Mouse (Mus musculus): ENCODE results near the gene Foxe1. TPM values are rescaled to one million over a fixed set of nuclear protein-coding genes. Genes with fewer than 3 reads are reported as not detected.

Foxe1 gene
- polyA plus RNA-seq, 2 experiments = 0.06 to 0.07 TPM

DNA sequence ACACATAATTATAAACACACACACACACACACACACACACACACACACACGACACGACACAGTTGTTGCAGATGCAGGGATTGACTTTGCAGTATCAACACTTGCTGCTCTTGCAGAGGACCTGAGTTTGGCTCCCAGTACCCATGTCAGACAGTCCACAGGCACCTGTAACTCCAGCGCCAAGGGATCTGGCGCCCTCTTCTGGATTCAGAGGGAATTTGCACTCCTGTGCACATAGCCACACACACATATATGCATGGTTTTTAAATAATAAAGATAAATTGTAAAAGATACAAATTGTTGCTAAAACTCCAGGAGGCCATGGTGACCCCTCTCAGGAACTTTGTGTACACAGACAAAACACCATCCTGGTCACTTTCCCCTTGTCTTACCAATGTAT, 25.7 kb downstream of the Foxe1 start:
- Histone ChIP-seq H3K9ac (replicated peaks) (no peak overlapping the region), H3K9me3 (ENCODE audit: control insufficient read depth, low read length) (no peaks in the 10 kb centered on the region), H3K4me1 (replicated peaks; ENCODE audit: control insufficient read depth in 2 of 2, insufficient read depth in 2 of 2, low read length in 1 of 2) (peaks cover 0 to 2% of the 10 kb centered on the region in 2 experiments; a peak in 2 of 4 replicates), H3K4me3 (ENCODE audit: insufficient read depth in 1 of 2, low read depth in 2 of 2, low read length in 2 of 2) (no peak overlapping the region), H3K27ac (no peak overlapping the region), H3K27me3 (ENCODE audit: control insufficient read depth, insufficient read depth, low read length) (peaks cover 6% of the 10 kb centered on the region), H3K4me2 (ENCODE audit: low read depth) (no peak overlapping the region), H3K36me3 (replicated peaks; ENCODE audit: control insufficient read depth, insufficient read depth, low read depth) (no peaks in the 10 kb centered on the region)
- ATAC-seq (ENCODE audit: insufficient read depth) (no peak), DNase-seq (ENCODE audit: low read depth in 3 of 3, low spot score in 3 of 3) (no peak)
- TF ChIP-seq EP300 (IDR thresholded peaks at IDR 0.05; ENCODE audit: low read depth) (no peak), CTCF (IDR thresholded peaks at IDR 0.05; ENCODE audit: low read depth) (peak; percentile 69)
- WGBS (ENCODE audit: insufficient replicate concordance) = 59% methylated on average over 4 of the region's 4 CpGs

DNA sequence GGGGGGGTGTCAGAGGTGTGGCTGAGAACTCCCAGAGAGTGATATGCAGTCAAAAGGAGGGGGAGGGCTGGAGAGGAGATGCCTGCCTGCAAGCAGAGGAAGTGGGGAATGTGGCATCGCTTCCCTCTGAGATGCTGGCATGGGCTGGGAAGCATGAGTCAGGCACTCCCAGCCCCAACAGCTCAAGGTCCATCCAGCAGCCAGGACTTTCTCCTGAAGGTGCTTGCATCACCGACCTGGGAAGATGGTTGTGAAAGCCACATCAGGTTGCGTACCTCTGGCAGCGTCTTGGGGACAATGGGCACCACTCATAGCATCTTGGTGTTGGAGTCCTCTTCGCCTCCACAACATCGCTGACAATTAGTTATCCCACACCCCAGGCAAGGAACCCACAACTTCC, 27.0 kb downstream of the Foxe1 start:
- Histone ChIP-seq H3K4me1 (replicated peaks; ENCODE audit: control insufficient read depth in 2 of 2, insufficient read depth in 2 of 2, low read length in 1 of 2) (peaks cover 0 to 2% of the 10 kb centered on the region in 2 experiments; a peak in 2 of 4 replicates), H3K27me3 (ENCODE audit: control insufficient read depth, insufficient read depth, low read length) (peaks cover 6% of the 10 kb centered on the region), H3K9ac (replicated peaks) (no peak overlapping the region), H3K4me3 (ENCODE audit: insufficient read depth in 1 of 2, low read depth in 2 of 2, low read length in 2 of 2) (no peak overlapping the region), H3K9me3 (ENCODE audit: control insufficient read depth, low read length) (no peaks in the 10 kb centered on the region), H3K27ac (no peak overlapping the region), H3K36me3 (replicated peaks; ENCODE audit: control insufficient read depth, insufficient read depth, low read depth) (peaks cover 8% of the 10 kb centered on the region; the same call in 1 of the 2 replicates), H3K4me2 (ENCODE audit: low read depth) (no peak overlapping the region)
- no peak for DNase-seq (ENCODE audit: low read depth in 3 of 3, low spot score in 3 of 3)
- TF ChIP-seq EP300 (IDR thresholded peaks at IDR 0.05; ENCODE audit: low read depth) (no peak), CTCF (IDR thresholded peaks at IDR 0.05; ENCODE audit: low read depth) (no peak)
- ATAC-seq (ENCODE audit: insufficient read depth) = no peak
- 36% methylated on average over 6 of the region's 6 CpGs for WGBS (ENCODE audit: insufficient replicate concordance)

- TF ChIP-seq EP300 (IDR thresholded peaks at IDR 0.05; ENCODE audit: low read depth) (no peak), CTCF (IDR thresholded peaks at IDR 0.05; ENCODE audit: low read depth) (no peak)
- DNase-seq (ENCODE audit: low read depth in 3 of 3, low spot score in 3 of 3) (no peak), ATAC-seq (ENCODE audit: insufficient read depth) (no peak)
- no peak overlapping the region for H3K9ac ChIP-seq (replicated peaks)
- H3K36me3 ChIP-seq (replicated peaks; ENCODE audit: control insufficient read depth, insufficient read depth, low read depth) = peaks cover 11% of the 10 kb centered on the region; the same call in 1 of the 2 replicates
- WGBS (ENCODE audit: insufficient replicate concordance) = 5% methylated on average over 19 of the region's 19 CpGs
- 0 out of 4 replicates have a peak overlapping the region, but pooled peaks of 1 of the 2 experiments have one; percentile 14 for H3K4me3 ChIP-seq (ENCODE audit: insufficient read depth in 1 of 2, low read depth in 2 of 2, low read length in 2 of 2)
- peak overlapping the region; percentile 38; the same call in 1 of the 2 replicates for H3K4me2 ChIP-seq (ENCODE audit: low read depth)
- no peak overlapping the region for H3K27ac ChIP-seq
- no peaks in the 10 kb centered on the region for H3K9me3 ChIP-seq (ENCODE audit: control insufficient read depth, low read length)
- peaks cover 6% of the 10 kb centered on the region for H3K27me3 ChIP-seq (ENCODE audit: control insufficient read depth, insufficient read depth, low read length)
- peaks cover 0 to 2% of the 10 kb centered on the region in 2 experiments; a peak in 2 of 4 replicates for H3K4me1 ChIP-seq (replicated peaks; ENCODE audit: control insufficient read depth in 2 of 2, insufficient read depth in 2 of 2, low read length in 1 of 2)
These were observed 27.6 kb downstream of the Foxe1 start for GRCm38 (mm10) chr4:46371030-46371429.

DNA sequence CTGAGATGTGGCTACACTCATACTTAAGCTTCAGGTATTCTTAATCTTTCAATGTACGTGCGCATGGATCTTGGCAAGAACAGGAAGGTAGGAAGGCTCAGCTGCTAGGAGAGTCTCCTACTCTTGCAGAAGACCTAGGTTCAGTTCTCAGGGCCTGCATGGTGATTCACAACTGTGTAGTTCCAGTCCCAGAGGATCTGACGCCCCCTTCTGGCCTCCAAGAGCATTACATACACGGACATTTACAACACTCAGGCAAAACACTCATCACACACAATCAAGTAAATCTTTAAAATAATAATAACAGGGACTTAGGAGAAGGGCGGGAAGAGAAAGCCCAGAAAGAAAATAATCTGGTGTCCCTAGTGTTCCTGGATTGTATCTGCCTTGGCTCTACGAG, 31.0 kb downstream of the Foxe1 start:
- no peak overlapping the region for H3K27ac ChIP-seq
- H3K27me3 ChIP-seq (ENCODE audit: control insufficient read depth, insufficient read depth, low read length) = peaks cover 6% of the 10 kb centered on the region
- H3K9ac ChIP-seq (replicated peaks) = no peak overlapping the region
- ATAC-seq (ENCODE audit: insufficient read depth) (peak; percentile 26; the same call in 1 of the 2 replicates), DNase-seq (ENCODE audit: low read depth in 3 of 3, low spot score in 3 of 3) (no peak)
- H3K4me1 ChIP-seq (replicated peaks; ENCODE audit: control insufficient read depth in 2 of 2, insufficient read depth in 2 of 2, low read length in 1 of 2) = peaks cover 0 to 2% of the 10 kb centered on the region in 2 experiments; a peak in 2 of 4 replicates
- peak overlapping the region; percentile 61 for H3K4me2 ChIP-seq (ENCODE audit: low read depth)
- no peak for TF ChIP-seq EP300 (IDR thresholded peaks at IDR 0.05; ENCODE audit: low read depth)
- TF ChIP-seq CTCF (IDR thresholded peaks at IDR 0.05; ENCODE audit: low read depth) = peak; percentile 71
- H3K9me3 ChIP-seq (ENCODE audit: control insufficient read depth, low read length) = no peaks in the 10 kb centered on the region
- 61% methylated on average over 6 of the region's 6 CpGs for WGBS (ENCODE audit: insufficient replicate concordance)
- H3K36me3 ChIP-seq (replicated peaks; ENCODE audit: control insufficient read depth, insufficient read depth, low read depth) = peaks cover 45% of the 10 kb centered on the region
- peak overlapping the region in 1 of 2 experiments; percentile 36; a peak in 1 of 4 replicates for H3K4me3 ChIP-seq (ENCODE audit: insufficient read depth in 1 of 2, low read depth in 2 of 2, low read length in 2 of 2)

DNA sequence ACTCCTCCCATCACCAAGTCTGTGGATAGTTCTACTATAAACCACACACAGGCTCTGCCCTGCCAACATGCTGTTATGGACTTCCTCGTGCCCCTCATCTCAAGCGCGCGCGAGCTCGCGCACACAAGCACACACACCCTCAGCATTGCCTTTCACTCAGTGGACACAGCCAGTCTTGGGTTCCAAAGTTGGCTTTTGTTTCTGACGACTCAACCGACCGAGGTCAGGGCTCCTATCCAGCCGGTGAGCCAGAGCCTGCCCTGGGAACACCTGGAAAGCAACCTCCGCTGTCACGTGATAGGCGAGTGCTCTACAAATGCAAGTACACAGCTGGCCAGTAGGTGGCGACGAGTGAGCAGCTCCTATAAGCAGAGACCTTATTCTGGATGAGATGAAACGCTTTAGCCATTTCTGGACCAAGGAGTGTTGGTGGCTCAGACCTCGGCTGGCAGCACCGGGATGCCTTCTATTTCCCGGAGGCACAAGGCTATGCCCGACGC, 31.5 kb downstream of the Foxe1 start:
- DNase-seq (ENCODE audit: low read depth in 3 of 3, low spot score in 3 of 3) = peak; percentile 61 to 69 (median 63)
- TF ChIP-seq CTCF (IDR thresholded peaks at IDR 0.05; ENCODE audit: low read depth) (peak; percentile 98), EP300 (IDR thresholded peaks at IDR 0.05; ENCODE audit: low read depth) (no peak)
- H3K27ac ChIP-seq = no peak overlapping the region
- H3K27me3 ChIP-seq (ENCODE audit: control insufficient read depth, insufficient read depth, low read length) = peaks cover 6% of the 10 kb centered on the region
- no peak overlapping the region for H3K9ac ChIP-seq (replicated peaks)
- 24% methylated on average over 22 of the region's 22 CpGs for WGBS (ENCODE audit: insufficient replicate concordance)
- H3K9me3 ChIP-seq (ENCODE audit: control insufficient read depth, low read length) = no peaks in the 10 kb centered on the region
- H3K4me2 ChIP-seq (ENCODE audit: low read depth) = peak overlapping the region; percentile 61
- H3K4me1 ChIP-seq (replicated peaks; ENCODE audit: control insufficient read depth in 2 of 2, insufficient read depth in 2 of 2, low read length in 1 of 2) = peaks cover 0 to 2% of the 10 kb centered on the region in 2 experiments; a peak in 2 of 4 replicates
- H3K4me3 ChIP-seq (ENCODE audit: insufficient read depth in 1 of 2, low read depth in 2 of 2, low read length in 2 of 2) = peak overlapping the region; percentile 10 to 36; a peak in 3 of 4 replicates
- peaks cover 50% of the 10 kb centered on the region for H3K36me3 ChIP-seq (replicated peaks; ENCODE audit: control insufficient read depth, insufficient read depth, low read depth)
- peak; percentile 67 for ATAC-seq (ENCODE audit: insufficient read depth)

Data from liver, embryonic 14.5 days (tissue).